Mouse (Mus musculus) kidney, adult 11 months (tissue): ENCODE results near the gene Padi3.

Experiments
- DNase-seq: peaks from one replicate; pipeline ENCODE4 v3.0.0; 2022

Padi3 gene

GRCm38 (mm10) chr4:140810458-140811260 is at the start of gene Padi3:
Padi3 (minus strand) TSS chr4:140810648.
- DNase-seq = no peak

- no peak for DNase-seq
Observed at GRCm38 (mm10) chr4:140859291-140859690, 48.8 kb upstream of the Padi3 start.

- DNase-seq = no peak
Observed at GRCm38 (mm10) chr4:140857813-140858212, 47.4 kb upstream of the Padi3 start.

- no peak for DNase-seq
Observed at GRCm38 (mm10) chr4:140857041-140857440, 46.6 kb upstream of the Padi3 start.

GRCm38 (mm10) chr4:140855151-140855550 is 44.7 kb upstream of the Padi3 start:
- no peak for DNase-seq

- DNase-seq = no peak
Observed at GRCm38 (mm10) chr4:140854455-140854864, 44.0 kb upstream of the Padi3 start.

- no peak for DNase-seq
Observed at GRCm38 (mm10) chr4:140853626-140854025, 43.2 kb upstream of the Padi3 start.

- no peak for DNase-seq
Observed at GRCm38 (mm10) chr4:140849310-140849709, 38.9 kb upstream of the Padi3 start.

- DNase-seq = no peak
Observed at GRCm38 (mm10) chr4:140845666-140846065, 35.2 kb upstream of the Padi3 start, which contains the start of gene Padi1. Padi1 (minus strand) TSS chr4:140845778.

GRCm38 (mm10) chr4:140844991-140845390 is 34.5 kb upstream of the Padi3 start:
- no peak for DNase-seq

GRCm38 (mm10) chr4:140843670-140844280 is 33.3 kb upstream of the Padi3 start:
- no peak for DNase-seq

GRCm38 (mm10) chr4:140842909-140843308 is 32.5 kb upstream of the Padi3 start:
- no peak for DNase-seq

- no peak for DNase-seq
Observed at GRCm38 (mm10) chr4:140837879-140838278, 27.4 kb upstream of the Padi3 start.

GRCm38 (mm10) chr4:140836208-140836866 is 25.9 kb upstream of the Padi3 start:
- no peak for DNase-seq

GRCm38 (mm10) chr4:140835682-140836081 is 25.2 kb upstream of the Padi3 start:
- DNase-seq = no peak

GRCm38 (mm10) chr4:140834327-140834934 is 24.0 kb upstream of the Padi3 start:
- DNase-seq = no peak

GRCm38 (mm10) chr4:140832821-140833220 is 22.4 kb upstream of the Padi3 start:
- DNase-seq = no peak

GRCm38 (mm10) chr4:140831808-140832207 is 21.4 kb upstream of the Padi3 start:
- DNase-seq = no peak

- no peak for DNase-seq
Observed at GRCm38 (mm10) chr4:140827237-140827636, 16.8 kb upstream of the Padi3 start.

- DNase-seq = no peak
Observed at GRCm38 (mm10) chr4:140825942-140826341, 15.5 kb upstream of the Padi3 start.

- DNase-seq = no peak
Observed at GRCm38 (mm10) chr4:140821988-140822387, 11.5 kb upstream of the Padi3 start.

GRCm38 (mm10) chr4:140817413-140817812 is 7.0 kb upstream of the Padi3 start:
- DNase-seq = no peak
